Mouse (Mus musculus) embryonic facial prominence, embryonic 15.5 days (tissue): Measurements from ENCODE around the gene Ccdc142. TPM values are rescaled to one million over a fixed set of nuclear protein-coding genes. Genes with fewer than 3 reads are reported as not detected.

Experiments
- ATAC-seq: fragments of 200-750 bp; cut with Nextera tagmentation; 2 replicates; pipeline ENCODE4 v1.8.0; 2017; ENCODE audit warnings: low read depth, moderate TSS enrichment; ENCODE audit not compliant: insufficient number of reproducible peaks, low FRiP score, low TSS enrichment
- H3K27ac ChIP-seq: fragments of 300-500 bp; sonication (generic); replicated peaks from 2 replicates; pipeline ENCODE4 v1.5.1; 2015; ENCODE audit warnings: mild to moderate bottlenecking, inconsistent platforms
- H3K27me3 ChIP-seq: fragments of 300-500 bp; sonication (generic); 2 replicates; pipeline ENCODE4 v1.6.1; 2015; ENCODE audit warnings: inconsistent platforms
- H3K36me3 ChIP-seq: fragments of 300-500 bp; sonication (generic); 2 replicates; pipeline ENCODE4 v1.6.1; 2015; ENCODE audit warnings: mild to moderate bottlenecking, inconsistent platforms
- H3K4me1 ChIP-seq: fragments of 300-500 bp; sonication (generic); 2 replicates; pipeline ENCODE4 v1.6.1; 2015; ENCODE audit warnings: inconsistent platforms
- H3K4me2 ChIP-seq: fragments of 300-500 bp; sonication (generic); replicated peaks from 2 replicates; pipeline ENCODE4 v1.6.1; 2015; ENCODE audit warnings: mild to moderate bottlenecking, inconsistent platforms
- H3K4me3 ChIP-seq: fragments of 300-500 bp; sonication (generic); replicated peaks from 2 replicates; pipeline ENCODE4 v1.5.1; 2015; ENCODE audit warnings: mild to moderate bottlenecking, inconsistent platforms
- H3K9ac ChIP-seq: fragments of 300-500 bp; sonication (generic); 2 replicates; pipeline ENCODE4 v1.6.1; 2015; ENCODE audit warnings: inconsistent platforms
- H3K9me3 ChIP-seq: fragments of 300-500 bp; sonication (generic); replicated peaks from 2 replicates; pipeline ENCODE4 v1.6.1; 2016; ENCODE audit warnings: inconsistent platforms
- WGBS: fragments of 180-500 bp; shearing (Covaris S2); methylation state at CpG from one replicate; pipeline ENCODE4 v1.1.7; 2015; 5-methylcytosine and 5-hydroxymethylcytosine counted together
- polyA plus RNA-seq: library from polyadenylated mRNA; unstranded; fragments of >200 nt; fragmentation: Nextera tagmentation; extraction: Ambion mirVana; gene quantifications from 2 replicates; pipeline ENCODE4 v1.2.1, GENCODE M21; 2015

Ccdc142 gene
- polyA plus RNA-seq, 1 experiment from 2014 or later = 3.4 TPM

- no peak for ATAC-seq
- no peaks in the 10 kb centered on the region for H3K27me3 ChIP-seq
- peak overlapping the region; percentile 2 for H3K9ac ChIP-seq
- no peaks in the 10 kb centered on the region for H3K9me3 ChIP-seq
- peak overlapping the region; percentile 46 for H3K4me2 ChIP-seq
- H3K36me3 ChIP-seq = peaks cover 6% of the 10 kb centered on the region
- H3K4me1 ChIP-seq = peaks cover 49% of the 10 kb centered on the region
- H3K4me3 ChIP-seq = peak overlapping the region; percentile 25
- H3K27ac ChIP-seq = peak overlapping the region; percentile 60
- 9% methylated on average over 41 of the region's 41 CpGs for WGBS
Measured at GRCm38 (mm10) chr6:83142211-83142731, 40.9 kb downstream of the Ccdc142 start.

GRCm38 (mm10) chr6:83142886-83143285, 41.5 kb downstream of the Ccdc142 start:
- Histone ChIP-seq H3K4me2 (peak overlapping the region; percentile 46; the same call in 1 of the 2 replicates), H3K27ac (peak overlapping the region; percentile 60), H3K27me3 (no peaks in the 10 kb centered on the region), H3K4me3 (no peak overlapping the region), H3K9ac (no peak overlapping the region), H3K36me3 (peaks cover 12% of the 10 kb centered on the region), H3K9me3 (no peaks in the 10 kb centered on the region), H3K4me1 (peaks cover 47% of the 10 kb centered on the region)
- 0 out of 2 replicates have a peak, but pooled peaks have one; percentile 5 for ATAC-seq
- WGBS = 53% methylated on average over 11 of the region's 11 CpGs

- Histone ChIP-seq H3K9ac (no peak overlapping the region), H3K4me3 (no peak overlapping the region), H3K4me1 (peaks cover 24% of the 10 kb centered on the region), H3K27me3 (no peaks in the 10 kb centered on the region), H3K9me3 (no peaks in the 10 kb centered on the region), H3K27ac (no peak overlapping the region), H3K4me2 (no peak overlapping the region), H3K36me3 (peaks cover 35% of the 10 kb centered on the region)
- no peak for ATAC-seq
- WGBS = 48% methylated on average over 2 of the region's 2 CpGs
Measured at GRCm38 (mm10) chr6:83145209-83145608, 43.8 kb downstream of the Ccdc142 start.

- Histone ChIP-seq H3K4me2 (no peak overlapping the region), H3K36me3 (peaks cover 41% of the 10 kb centered on the region), H3K9ac (no peak overlapping the region), H3K27ac (no peak overlapping the region; the same call in 1 of the 2 replicates), H3K27me3 (no peaks in the 10 kb centered on the region), H3K4me1 (peaks cover 23% of the 10 kb centered on the region), H3K4me3 (no peak overlapping the region), H3K9me3 (no peaks in the 10 kb centered on the region)
- no peak for ATAC-seq
- 49% methylated on average over 9 of the region's 9 CpGs for WGBS
Measured at GRCm38 (mm10) chr6:83145805-83146204, 44.4 kb downstream of the Ccdc142 start.

DNA sequence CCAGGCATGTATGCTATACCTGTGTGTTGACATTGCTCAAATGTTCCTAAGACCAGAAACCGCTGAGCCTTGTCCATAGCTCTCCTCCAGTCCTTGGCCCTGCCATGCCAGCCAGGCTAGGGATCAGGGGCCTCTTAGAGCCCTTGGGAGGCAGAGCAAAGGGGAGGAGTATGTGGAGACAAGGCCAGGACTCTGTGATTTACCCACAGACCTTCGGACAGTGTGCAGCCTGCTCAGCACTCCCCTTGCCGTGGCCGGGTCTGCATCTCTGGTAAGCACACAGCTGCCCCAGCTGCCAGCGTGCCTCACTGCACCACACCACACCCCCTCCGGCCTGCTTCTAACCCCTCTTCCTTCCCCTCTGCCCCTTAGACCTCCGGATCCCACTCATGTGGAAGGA, 45.9 kb downstream of the Ccdc142 start:
- no peak overlapping the region for H3K4me2 ChIP-seq
- H3K4me1 ChIP-seq = peaks cover 11% of the 10 kb centered on the region
- WGBS = 65% methylated on average over 7 of the region's 7 CpGs
- H3K27ac ChIP-seq = no peak overlapping the region
- no peak overlapping the region for H3K9ac ChIP-seq
- H3K36me3 ChIP-seq = peaks cover 55% of the 10 kb centered on the region
- H3K4me3 ChIP-seq = no peak overlapping the region
- no peaks in the 10 kb centered on the region for H3K27me3 ChIP-seq
- no peak for ATAC-seq
- no peaks in the 10 kb centered on the region for H3K9me3 ChIP-seq

- no peaks in the 10 kb centered on the region for H3K27me3 ChIP-seq
- H3K27ac ChIP-seq = no peak overlapping the region
- ATAC-seq = no peak
- no peak overlapping the region for H3K4me3 ChIP-seq
- 43% methylated on average over 8 of the region's 8 CpGs for WGBS
- H3K9ac ChIP-seq = no peak overlapping the region
- no peaks in the 10 kb centered on the region for H3K9me3 ChIP-seq
- H3K4me1 ChIP-seq = peaks cover 17% of the 10 kb centered on the region
- H3K36me3 ChIP-seq = peaks cover 61% of the 10 kb centered on the region
- H3K4me2 ChIP-seq = no peak overlapping the region
Measured at GRCm38 (mm10) chr6:83151721-83152120, 50.3 kb downstream of the Ccdc142 start.

DNA sequence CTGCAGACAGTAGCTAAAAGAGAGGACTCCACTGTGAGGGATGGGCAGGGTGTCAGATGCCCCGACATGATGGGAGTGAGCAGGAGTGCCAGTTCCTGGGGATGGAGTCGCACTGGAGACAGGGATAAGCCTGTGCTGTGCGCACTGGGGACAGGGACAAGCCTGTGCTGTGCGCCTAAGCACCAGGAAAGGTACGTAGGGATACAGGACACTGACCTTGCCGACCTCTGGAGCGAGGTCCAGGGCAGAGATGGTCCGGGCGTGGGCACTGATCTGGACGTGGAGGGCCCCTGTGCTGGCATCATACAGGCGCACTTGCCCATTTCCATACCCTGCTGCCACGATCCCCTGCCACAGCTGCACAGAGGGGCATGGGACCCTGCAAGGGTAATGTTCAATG, 51.6 kb downstream of the Ccdc142 start:
- no peak overlapping the region for H3K9ac ChIP-seq
- no peak overlapping the region for H3K27ac ChIP-seq
- H3K4me2 ChIP-seq = no peak overlapping the region
- H3K9me3 ChIP-seq = no peaks in the 10 kb centered on the region
- no peak for ATAC-seq
- H3K4me3 ChIP-seq = no peak overlapping the region
- H3K36me3 ChIP-seq = peaks cover 49% of the 10 kb centered on the region
- no peaks in the 10 kb centered on the region for H3K27me3 ChIP-seq
- WGBS = 82% methylated on average over 12 of the region's 12 CpGs
- H3K4me1 ChIP-seq = peaks cover 17% of the 10 kb centered on the region

- H3K9me3 ChIP-seq = no peaks in the 10 kb centered on the region
- no peaks in the 10 kb centered on the region for H3K27me3 ChIP-seq
- no peak overlapping the region for H3K27ac ChIP-seq
- peaks cover 17% of the 10 kb centered on the region for H3K4me1 ChIP-seq
- H3K9ac ChIP-seq = no peak overlapping the region
- 69% methylated on average over 5 of the region's 5 CpGs for WGBS
- peaks cover 45% of the 10 kb centered on the region for H3K36me3 ChIP-seq
- H3K4me2 ChIP-seq = no peak overlapping the region
- H3K4me3 ChIP-seq = no peak overlapping the region
- ATAC-seq = no peak
Measured at GRCm38 (mm10) chr6:83153485-83153884, 52.1 kb downstream of the Ccdc142 start.

DNA sequence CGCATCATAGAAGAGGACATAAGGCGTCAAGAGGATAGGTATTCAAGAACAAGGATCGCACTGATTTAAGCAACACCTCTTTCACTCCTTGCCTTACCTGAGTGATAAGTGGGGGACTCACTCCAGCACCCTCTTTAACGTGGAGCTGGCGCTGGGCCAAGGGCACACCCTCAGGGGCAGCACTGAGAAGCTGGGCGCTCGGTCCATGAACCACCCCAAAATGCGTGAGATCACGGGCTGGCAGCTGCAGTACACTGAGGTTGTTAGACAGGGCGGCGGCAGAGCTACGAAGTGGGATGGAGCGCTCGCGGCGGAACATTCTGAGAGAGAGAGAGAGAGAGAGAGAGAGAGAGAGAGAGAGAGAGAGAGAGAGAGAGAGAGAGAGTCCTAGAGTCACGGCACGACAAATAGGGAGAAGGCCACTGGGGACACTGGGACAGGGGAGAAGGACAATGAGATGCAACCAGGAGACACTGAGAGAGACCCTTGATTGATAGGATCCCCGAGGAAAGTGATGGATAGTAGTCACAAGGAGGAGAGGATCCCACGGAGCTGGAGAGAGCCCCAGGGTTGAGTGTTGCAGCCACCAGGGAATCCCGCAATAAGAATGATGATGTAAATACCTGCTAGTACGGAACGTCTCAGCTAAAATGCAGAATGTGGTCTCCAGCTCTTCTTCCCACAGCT, 54.3 kb downstream of the Ccdc142 start:
- H3K27ac ChIP-seq = no peak overlapping the region
- no peaks in the 10 kb centered on the region for H3K9me3 ChIP-seq
- H3K36me3 ChIP-seq = peaks cover 23% of the 10 kb centered on the region
- peak overlapping the region; percentile 58 for H3K4me3 ChIP-seq
- H3K27me3 ChIP-seq = peaks cover 8% of the 10 kb centered on the region
- H3K9ac ChIP-seq = peak overlapping the region; percentile 21; the same call in 1 of the 2 replicates
- peak overlapping the region; percentile 85 for H3K4me2 ChIP-seq
- 6% methylated on average over 23 of the region's 23 CpGs for WGBS
- ATAC-seq = 0 out of 2 replicates have a peak, but pooled peaks have one; percentile 12
- H3K4me1 ChIP-seq = peaks cover 17% of the 10 kb centered on the region

DNA sequence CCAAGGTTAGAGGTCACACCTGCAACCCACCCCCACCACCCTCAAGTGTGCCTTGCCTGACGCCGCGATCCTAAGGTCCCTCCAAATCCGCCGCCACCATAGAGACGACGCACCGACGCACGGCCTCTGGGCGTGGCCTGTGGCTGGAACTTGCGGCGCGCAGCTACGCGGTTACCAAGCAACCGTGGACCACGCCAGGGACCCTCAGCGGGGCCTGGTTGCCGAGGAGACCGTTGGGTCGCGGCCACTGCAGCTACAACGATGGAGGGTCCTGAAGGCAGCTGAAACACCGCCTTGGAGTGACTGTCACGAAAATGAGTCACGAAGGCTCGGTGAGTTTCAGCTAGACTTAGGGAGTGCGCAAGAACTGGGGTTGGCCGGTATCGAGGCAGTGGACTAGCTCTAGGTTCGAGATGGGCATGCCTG, 54.9 kb downstream of the Ccdc142 start, which contains the start of the genes Wdr54 and 1700003E16Rik:
Wdr54 (minus strand) TSS at position 139 of the 426 bp plus-strand sequence.
1700003E16Rik (plus strand) TSS at position 146 of the 426 bp plus-strand sequence.
- peak; percentile 77 for ATAC-seq
- H3K9me3 ChIP-seq = no peaks in the 10 kb centered on the region
- peak within 1 kb of the TSS; percentile 58 for H3K4me3 ChIP-seq
- peak within 1 kb of the TSS; percentile 21; the same call in 1 of the 2 replicates for H3K9ac ChIP-seq
- peaks cover 18% of the 10 kb centered on the region for H3K36me3 ChIP-seq
- peak within 1 kb of the TSS; percentile 85 for H3K4me2 ChIP-seq
- H3K27ac ChIP-seq = no peak within 1 kb of the TSS
- H3K4me1 ChIP-seq = peaks cover 19% of the 10 kb centered on the region
- H3K27me3 ChIP-seq = peaks cover 14% of the 10 kb centered on the region
- 2% methylated on average over 32 of the region's 32 CpGs for WGBS
